ENCODE assay signal across 20 mouse cellular contexts in genomic region chr19:46091641-46092040, GRCm38 (mm10). TPM values are rescaled to one million over a fixed set of nuclear protein-coding genes. Genes with fewer than 3 reads are reported as not detected.
A peak's percentile ranks its signal among the peaks of the same experiment; 100 is the strongest.
DNase-seq lines count a peak whose midpoint lies in the region; ATAC-seq and TF ChIP-seq lines count a peak whose summit lies in the region.
"Had no signal": no experiment of that assay in that cellular context is flagged by ENCODE, and none has a peak within 500 bp of the region (broad histone marks: within the 10 kb centered on the region; RNA-seq: fewer than 3 reads in every experiment).

No protein-coding gene starts in this region.

- peak; percentile 94 for DNase-seq in liver, adult 2 months (ENCODE audit: extremely low read depth, low read depth, low spot score)
- DNase-seq in liver, embryonic 11.5 days (ENCODE audit: low spot score): no peak
- DNase-seq: adrenal gland, adult 2 months; adrenal gland, adult 8-10 months; adrenal gland, postnatal 10 days; adrenal gland, postnatal 14 days; adrenal gland, postnatal 25 days; adrenal gland, postnatal 36 days; B cell, adult 2 months; cerebellum, adult 11 months; cerebellum, adult 11-12 months; cerebellum, adult 18-20 months; cerebellum, adult 2 months had no signal

- H3K9me3 ChIP-seq in liver, embryonic 11.5 days (ENCODE audit: control insufficient read depth, low read length): peaks cover 2% of the 10 kb centered on the region; the same call in 1 of the 2 replicates
- H3K9me3 ChIP-seq: G1E had no signal

- H3K4me1 ChIP-seq in liver, adult 2 months (ENCODE audit: control insufficient read depth, insufficient read depth, low read length): peaks cover 35% of the 10 kb centered on the region
- peaks cover 3% of the 10 kb centered on the region for H3K4me1 ChIP-seq in liver, embryonic 11.5 days (replicated peaks; ENCODE audit: control insufficient read depth, insufficient read depth, low read length)

- no peak overlapping the region for H3K4me2 ChIP-seq in liver, embryonic 11.5 days

- peak overlapping the region; percentile 82 for H3K27ac ChIP-seq in liver, adult 2 months (replicated peaks; ENCODE audit: insufficient read depth, low read depth, low read length)
- no peak overlapping the region for H3K27ac ChIP-seq in liver, embryonic 11.5 days (ENCODE audit: low read depth, low read length)

- 0 out of 2 replicates have a peak overlapping the region, but pooled peaks have one; percentile 36 for H3K9ac ChIP-seq in liver, adult 2 months (ENCODE audit: low read depth, low read length)
- H3K9ac ChIP-seq in liver, embryonic 11.5 days (ENCODE audit: low read depth, low read length): no peak overlapping the region

- no peaks in the 10 kb centered on the region for H3K79me2 ChIP-seq in liver, adult 2 months (ENCODE audit: control insufficient read depth, insufficient read depth, low read length)

- H3K36me3 ChIP-seq in liver, adult 2 months (ENCODE audit: control insufficient read depth, insufficient read depth, low read length): no peaks in the 10 kb centered on the region
- no peaks in the 10 kb centered on the region for H3K36me3 ChIP-seq in liver, embryonic 11.5 days (ENCODE audit: control insufficient read depth, insufficient read depth, low read length)

- TF ChIP-seq CTCF in liver, adult 2 months (IDR thresholded peaks at IDR 0.05; ENCODE audit: low read depth, low read length): no peak

- 25% methylated on average over 4 of the region's 4 CpGs for WGBS in liver, adult 2 months
- WGBS in liver, embryonic 11.5 days: 83% methylated on average over 4 of the region's 4 CpGs

- H3K27me3 ChIP-seq in liver, adult 2 months (ENCODE audit: control insufficient read depth, insufficient read depth, low read length): no peaks in the 10 kb centered on the region
- H3K27me3 ChIP-seq in liver, embryonic 11.5 days (replicated peaks; ENCODE audit: control insufficient read depth, insufficient read depth, low read length): no peaks in the 10 kb centered on the region
- H3K27me3 ChIP-seq: CH12.LX had no signal

- ATAC-seq in liver, embryonic 11.5 days (replicated peaks; ENCODE audit: low FRiP score): no peak
- ATAC-seq: activated CD4-positive, CD25-positive, alpha-beta regulatory T cell, adult 4 months; CD4-positive, CD25-positive, alpha-beta regulatory T cell, adult 4 months; Patski had no signal

- no peak overlapping the region for H3K4me3 ChIP-seq in liver, adult 2 months (ENCODE audit: insufficient read depth, low read depth, low read length)
- H3K4me3 ChIP-seq in liver, embryonic 11.5 days (ENCODE audit: low read depth, low read length): no peak overlapping the region

- no peak for TF ChIP-seq POLR2A in liver, adult 2 months (IDR thresholded peaks at IDR 0.05; ENCODE audit: extremely low read depth, insufficient read depth, low read length)

RNA-seq across cellular contexts. Expression of gene Nolc1, which starts 16.0 kb away (rescaled TPM):
- 3.4 and 3.8 TPM in 2 replicates for total RNA-seq in liver, adult 2 months (2014; rRNA removed)
- 5.6 and 7.3 TPM in 2 replicates for polyA plus RNA-seq in liver, adult 2 months (2012; rRNA removed)
- 211 TPM in 2 replicates for polyA plus RNA-seq in liver, embryonic 11.5 days (2014; fragmentation: Nextera tagmentation; extraction: Ambion mirVana)

RNA-seq across cellular contexts. Expression of gene Elovl3, which starts 40.1 kb away (rescaled TPM):
- total RNA-seq in liver, adult 2 months (2014; rRNA removed): 0.67 and 9.8 TPM in 2 replicates
- 2.6 and 3.7 TPM in 2 replicates for polyA plus RNA-seq in liver, adult 2 months (2012; rRNA removed)
- polyA plus RNA-seq in liver, embryonic 11.5 days (2014; fragmentation: Nextera tagmentation; extraction: Ambion mirVana): not detected in 2 replicates
- total RNA-seq: CH12.LX, G1E had no signal
- polyA plus RNA-seq: activated CD4-positive, CD25-positive, alpha-beta regulatory T cell, adult 4 months; brain, embryonic 14.5 days; CD4-positive, CD25-positive, alpha-beta regulatory T cell, adult 4 months; cerebellum, adult 2 months; G1E; Patski had no signal

RNA-seq across cellular contexts. Expression of gene Ldb1, which starts 46.6 kb away (rescaled TPM):
- total RNA-seq in liver, adult 2 months (2014; rRNA removed): 14.9 and 18.1 TPM in 2 replicates
- 27.9 and 42.1 TPM in 2 replicates for polyA plus RNA-seq in liver, adult 2 months (2012; rRNA removed)
- polyA plus RNA-seq in liver, embryonic 11.5 days (2014; fragmentation: Nextera tagmentation; extraction: Ambion mirVana): 67.5 and 78.9 TPM in 2 replicates

RNA-seq across cellular contexts. Expression of gene Pprc1, which starts 47.0 kb away (rescaled TPM):
- 1.1 and 2.1 TPM in 2 replicates for total RNA-seq in liver, adult 2 months (2014; rRNA removed)
- polyA plus RNA-seq in liver, adult 2 months (2012; rRNA removed): 5.0 and 11.7 TPM in 2 replicates
- 73.2 and 77.2 TPM in 2 replicates for polyA plus RNA-seq in liver, embryonic 11.5 days (2014; fragmentation: Nextera tagmentation; extraction: Ambion mirVana)

RNA-seq across cellular contexts. Expression of gene Pitx3, which starts 56.5 kb away (rescaled TPM):
- not detected in 2 replicates for total RNA-seq in liver, adult 2 months (2014; rRNA removed)
- polyA plus RNA-seq in liver, adult 2 months (2012; rRNA removed): not detected in 2 replicates
- polyA plus RNA-seq in liver, embryonic 11.5 days (2014; fragmentation: Nextera tagmentation; extraction: Ambion mirVana): 0.47 and 0.55 TPM in 2 replicates
- total RNA-seq: adrenal gland, adult 18-20 months; adrenal gland, adult 2 months; adrenal gland, postnatal 14 days; adrenal gland, postnatal 25 days; CH12.LX; G1E had no signal
- polyA plus RNA-seq: activated CD4-positive, CD25-positive, alpha-beta regulatory T cell, adult 4 months; adrenal gland, adult 2 months; CD4-positive, CD25-positive, alpha-beta regulatory T cell, adult 4 months; G1E; Patski had no signal

Comparison
In these comparisons a context has a peak if more than half of its experiments do, and no peak if none do; other contexts are left out.
1. RNA of gene Nolc1, which starts 16.0 kb away (polyA plus RNA-seq): 211 TPM in liver, embryonic 11.5 days; 5.6 to 7.3 TPM in liver, adult 2 months; every median in the first group is over 10 times any median in the second.